Mouse (Mus musculus): Measurements from ENCODE around the gene Rorb.

Rorb gene

GRCm38 (mm10) chr19:19005144-19005543, 105.9 kb downstream of the Rorb start:
- no peak for DNase-seq

- DNase-seq = no peak
Observed at GRCm38 (mm10) chr19:19004023-19004656, 106.9 kb downstream of the Rorb start.

GRCm38 (mm10) chr19:18998966-18999365, 112.0 kb downstream of the Rorb start:
- DNase-seq = no peak

- DNase-seq = no peak
Observed at GRCm38 (mm10) chr19:18997711-18998110, 113.3 kb downstream of the Rorb start.

- no peak for DNase-seq
Observed at GRCm38 (mm10) chr19:18979996-18980395, 131.0 kb downstream of the Rorb start.

GRCm38 (mm10) chr19:18974796-18975660, 136.0 kb downstream of the Rorb start:
- DNase-seq = no peak

GRCm38 (mm10) chr19:18969386-18969785, 141.6 kb downstream of the Rorb start:
- DNase-seq = no peak

GRCm38 (mm10) chr19:18967307-18967706, 143.7 kb downstream of the Rorb start:
- no peak for DNase-seq

GRCm38 (mm10) chr19:18959862-18960261, 151.1 kb downstream of the Rorb start:
- no peak for DNase-seq

GRCm38 (mm10) chr19:18952806-18953205, 158.2 kb downstream of the Rorb start:
- no peak for DNase-seq

- DNase-seq = no peak
Observed at GRCm38 (mm10) chr19:18947193-18947592, 163.8 kb downstream of the Rorb start.

GRCm38 (mm10) chr19:18945265-18945664, 165.7 kb downstream of the Rorb start:
- DNase-seq = no peak

GRCm38 (mm10) chr19:18941391-18941790, 169.6 kb downstream of the Rorb start:
- no peak for DNase-seq

- DNase-seq = no peak
Observed at GRCm38 (mm10) chr19:18911755-18912340, 199.1 kb downstream of the Rorb start.

- no peak for DNase-seq
Observed at GRCm38 (mm10) chr19:18909641-18910040, 201.4 kb downstream of the Rorb start.

- no peak for DNase-seq
Observed at GRCm38 (mm10) chr19:18905511-18905910, 205.5 kb downstream of the Rorb start.

- no peak for DNase-seq
Observed at GRCm38 (mm10) chr19:18902694-18903067, 208.3 kb downstream of the Rorb start.

- no peak for DNase-seq
Observed at GRCm38 (mm10) chr19:18902041-18902693, 208.8 kb downstream of the Rorb start.

GRCm38 (mm10) chr19:18898238-18898637, 212.8 kb downstream of the Rorb start:
- DNase-seq = no peak

- DNase-seq = no peak
Observed at GRCm38 (mm10) chr19:18890216-18890615, 220.8 kb downstream of the Rorb start.

- DNase-seq = no peak
Observed at GRCm38 (mm10) chr19:18889632-18890031, 221.4 kb downstream of the Rorb start.

- DNase-seq = no peak
Observed at GRCm38 (mm10) chr19:18889117-18889627, 221.8 kb downstream of the Rorb start.

GRCm38 (mm10) chr19:18888491-18889116, 222.4 kb downstream of the Rorb start:
- DNase-seq = no peak
